Mouse (Mus musculus): ENCODE results near the gene Aldh4a1.
A peak's percentile ranks its signal among the peaks of the same experiment; 100 is the strongest.

DNA sequence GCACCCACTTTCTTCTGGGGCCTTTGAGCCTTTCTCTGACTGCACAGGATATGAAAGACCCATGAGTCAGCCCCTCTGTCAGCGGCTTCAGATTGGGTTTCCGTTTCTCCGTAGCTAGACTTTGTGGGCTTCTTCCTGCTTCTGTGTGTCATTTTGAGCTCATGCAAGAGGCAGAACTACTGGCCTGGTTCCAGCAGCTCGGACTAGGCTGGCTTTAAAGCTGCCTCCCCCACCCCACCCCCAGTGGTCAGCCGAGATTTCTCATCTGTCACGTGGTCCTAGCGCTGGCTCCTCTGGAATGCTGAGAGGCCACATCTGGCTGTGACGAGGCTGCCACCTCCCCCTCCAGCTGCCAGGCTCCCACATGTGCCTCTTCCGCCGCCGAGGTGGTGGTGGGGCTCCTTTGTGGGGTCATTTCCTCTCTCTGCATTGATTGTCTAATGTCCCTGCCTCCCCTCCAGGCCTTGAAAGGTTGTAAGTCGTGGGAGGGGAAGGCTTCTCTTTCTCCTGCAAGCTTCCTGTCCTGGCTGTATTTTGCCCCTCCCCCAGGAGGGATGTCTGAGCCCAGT lies 23.6 kb upstream of the Aldh4a1 start:
- TF ChIP-seq MAX (IDR thresholded peaks at IDR 0.05; ENCODE audit: low read depth) (no peak), POLR2A (IDR thresholded peaks at IDR 0.05; ENCODE audit: insufficient read length, low read depth) (no peak), CEBPB (IDR thresholded peaks at IDR 0.05; ENCODE audit: insufficient read depth, poor library complexity, severe bottlenecking) (0 out of 2 replicates have a peak, but pooled peaks have one; percentile 12), E2F4 (IDR thresholded peaks at IDR 0.05; ENCODE audit: insufficient read depth) (no peak), TCF12 (IDR thresholded peaks at IDR 0.05; ENCODE audit: insufficient read depth, poor library complexity, severe bottlenecking) (no peak), MYOD1 (IDR thresholded peaks at IDR 0.05; ENCODE audit: control insufficient read depth in 1 of 3, insufficient read length in 2 of 3, low read depth in 2 of 3) (peak in 2 of 3 experiments; percentile 73 to 79), POLR2AphosphoS2 (IDR thresholded peaks at IDR 0.05; ENCODE audit: insufficient read length, low read depth) (no peak), USF1 (IDR thresholded peaks at IDR 0.05; ENCODE audit: low read depth) (peak; percentile 87), MYOG (IDR thresholded peaks at IDR 0.05; ENCODE audit: control insufficient read depth in 1 of 3, insufficient read depth in 1 of 3, insufficient read length in 2 of 3, low read depth in 2 of 3) (peak in 1 of 3 experiments; percentile 53)
